ENCODE assay signal across 23 mouse cellular contexts in the genomic region with DNA sequence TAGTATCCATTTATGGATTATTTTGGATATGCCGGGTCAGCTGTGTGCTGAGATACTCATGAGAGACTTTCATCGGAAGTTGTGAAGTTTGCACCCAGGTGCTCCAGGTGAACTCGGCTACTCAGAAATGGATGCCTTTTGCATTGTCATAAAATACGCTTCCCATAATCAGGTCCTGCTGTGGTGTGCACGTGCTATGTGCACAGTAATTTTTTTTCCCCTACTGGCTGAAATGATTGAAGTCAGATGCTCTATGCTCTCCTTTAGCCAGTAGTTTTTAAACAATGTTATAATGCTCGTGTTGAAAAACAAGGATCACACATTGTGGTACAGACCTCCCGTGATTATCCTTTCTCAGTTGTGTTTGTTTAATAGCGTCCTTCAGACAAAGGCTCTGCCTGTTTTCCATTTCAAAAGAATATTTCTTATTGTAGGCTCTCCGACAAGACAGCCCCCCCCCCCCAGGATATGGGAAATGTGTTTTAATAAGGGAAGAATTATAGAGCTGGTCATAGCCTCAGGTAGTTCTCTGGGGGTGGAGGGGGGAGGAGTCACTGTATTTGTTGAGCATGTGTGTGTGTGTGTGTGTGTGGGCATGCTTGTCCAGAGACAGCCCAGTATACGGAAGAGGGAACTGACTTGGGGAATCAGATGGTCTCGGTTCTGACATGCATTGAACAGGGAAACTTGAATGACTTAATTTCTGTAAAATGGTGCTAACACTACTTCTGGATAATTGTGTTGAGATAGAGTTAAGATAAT. TPM values are rescaled to one million over a fixed set of nuclear protein-coding genes. Genes with fewer than 3 reads are reported as not detected.
"Had no signal": no experiment of that assay in that cellular context is flagged by ENCODE, and none has a peak within 500 bp of the region (broad histone marks: within the 10 kb centered on the region; RNA-seq: fewer than 3 reads in every experiment).

No protein-coding gene starts in this region.

- H3K4me2 ChIP-seq: limb, embryonic 12.5 days; liver, embryonic 12.5 days; liver, embryonic 15.5 days; lung, embryonic 15.5 days; midbrain, embryonic 12.5 days had no signal

- H3K4me3 ChIP-seq: layer of hippocampus, adult 2 months; limb, embryonic 12.5 days; liver, embryonic 12.5 days; liver, embryonic 15.5 days; lung, embryonic 15.5 days; megakaryocyte, embryonic 14.5 days; midbrain, embryonic 12.5 days had no signal

- H3K36me3 ChIP-seq: limb, embryonic 12.5 days; liver, embryonic 12.5 days; liver, embryonic 15.5 days; lung, embryonic 15.5 days; midbrain, embryonic 12.5 days had no signal

- DNase-seq: kidney, adult 2 months; kidney, postnatal 25 days; layer of hippocampus, adult 9-11 months; liver; lung, adult 18-20 months; lung, postnatal 10 days; lung, postnatal 36 days; thymus, adult 18-20 months; thymus, postnatal 36 days had no signal

- H3K27me3 ChIP-seq: limb, embryonic 12.5 days; liver, embryonic 12.5 days; liver, embryonic 15.5 days; lung, embryonic 15.5 days; megakaryocyte, embryonic 14.5 days had no signal

- H3K9ac ChIP-seq: limb, embryonic 12.5 days; liver, embryonic 12.5 days; liver, embryonic 15.5 days; lung, embryonic 15.5 days; midbrain, embryonic 12.5 days had no signal

- H3K9me3 ChIP-seq: limb, embryonic 12.5 days; liver, embryonic 12.5 days; liver, embryonic 15.5 days; lung, embryonic 15.5 days; midbrain, embryonic 12.5 days had no signal

- H3K27ac ChIP-seq: kidney, postnatal 0 days; layer of hippocampus, adult 2 months; limb, embryonic 12.5 days; liver, embryonic 12.5 days; liver, embryonic 15.5 days; lung, embryonic 15.5 days; midbrain, embryonic 12.5 days had no signal

- H3K4me1 ChIP-seq: liver, embryonic 12.5 days; liver, embryonic 15.5 days; lung, embryonic 15.5 days; megakaryocyte, embryonic 14.5 days had no signal

- ATAC-seq: liver, embryonic 12.5 days had no signal

RNA-seq across cellular contexts. Expression of gene A930009A15Rik, which starts 16.3 kb away (rescaled TPM):
- polyA plus RNA-seq: kidney, adult 2 months; kidney, postnatal 0 days; large intestine, adult 2 months; limb, embryonic 12.5 days; liver, embryonic 12.5 days; liver, embryonic 15.5 days; lung, embryonic 15.5 days; neural tube, embryonic 11.5 days; small intestine, adult 2 months; stomach, embryonic 16.5 days; testis, adult 2 months; urinary bladder, adult 2 months had no signal
